Mouse (Mus musculus): Measurements from ENCODE around the gene Cntfr.
"Not testable (repeated sequence)": the region's sequence is repeated elsewhere in the genome, so short reads cannot be mapped to it uniquely, and the experiment has no call there.

Gene Cntfr

DNA sequence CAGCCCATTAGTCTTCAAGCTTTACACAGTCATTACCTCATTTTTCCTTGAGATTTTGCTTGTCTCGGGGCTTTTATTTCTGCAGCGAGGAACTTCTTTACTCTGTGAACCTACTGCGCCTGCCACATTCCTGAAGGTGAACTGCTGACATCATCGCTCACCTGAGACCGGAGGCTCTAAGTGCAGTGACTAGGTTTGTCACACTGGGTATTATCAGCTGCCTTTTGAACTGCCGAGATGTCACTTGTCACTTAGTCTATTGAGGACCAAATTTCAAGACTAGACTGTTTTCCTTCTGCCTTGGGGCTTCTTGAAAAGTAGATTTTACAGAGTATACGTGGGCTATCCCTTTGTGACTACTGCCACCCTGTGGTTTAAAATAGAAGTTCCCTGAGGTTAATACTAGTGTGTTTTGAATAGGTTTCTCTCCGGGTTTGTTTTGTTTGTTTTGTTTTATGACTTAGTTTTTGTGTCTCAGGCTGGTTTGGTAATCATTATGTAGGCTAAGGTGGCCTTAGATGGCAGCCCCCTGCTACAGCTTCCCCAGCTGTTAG lies 11.4 kb upstream of the Cntfr start:
- no peak for DNase-seq

DNA sequence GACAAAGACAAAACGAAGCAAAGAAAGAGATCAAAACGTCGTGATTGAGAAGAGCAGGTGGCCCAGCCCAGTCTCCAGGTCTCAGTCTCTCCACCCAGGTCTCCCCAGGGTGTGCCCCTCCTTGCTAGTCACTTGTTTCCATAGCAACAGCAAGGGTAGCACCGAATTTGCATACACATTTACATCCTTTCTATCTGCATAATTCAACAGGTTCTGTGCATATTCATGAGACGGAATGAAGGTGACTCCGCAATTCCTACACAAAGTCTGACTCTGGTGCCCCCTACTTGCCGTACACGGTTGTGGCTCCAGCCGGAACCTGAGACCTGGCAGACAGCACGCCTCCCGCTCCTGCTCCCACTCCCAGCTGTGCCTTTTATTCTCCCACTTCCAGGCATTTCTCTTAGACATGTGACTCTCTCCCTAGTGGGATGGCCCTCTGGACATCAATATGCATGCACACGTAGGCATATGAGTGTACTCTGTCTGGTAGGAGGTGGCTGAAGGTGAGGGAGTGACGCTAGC lies 10.2 kb upstream of the Cntfr start:
- DNase-seq = peak; percentile 43 to 64

DNA sequence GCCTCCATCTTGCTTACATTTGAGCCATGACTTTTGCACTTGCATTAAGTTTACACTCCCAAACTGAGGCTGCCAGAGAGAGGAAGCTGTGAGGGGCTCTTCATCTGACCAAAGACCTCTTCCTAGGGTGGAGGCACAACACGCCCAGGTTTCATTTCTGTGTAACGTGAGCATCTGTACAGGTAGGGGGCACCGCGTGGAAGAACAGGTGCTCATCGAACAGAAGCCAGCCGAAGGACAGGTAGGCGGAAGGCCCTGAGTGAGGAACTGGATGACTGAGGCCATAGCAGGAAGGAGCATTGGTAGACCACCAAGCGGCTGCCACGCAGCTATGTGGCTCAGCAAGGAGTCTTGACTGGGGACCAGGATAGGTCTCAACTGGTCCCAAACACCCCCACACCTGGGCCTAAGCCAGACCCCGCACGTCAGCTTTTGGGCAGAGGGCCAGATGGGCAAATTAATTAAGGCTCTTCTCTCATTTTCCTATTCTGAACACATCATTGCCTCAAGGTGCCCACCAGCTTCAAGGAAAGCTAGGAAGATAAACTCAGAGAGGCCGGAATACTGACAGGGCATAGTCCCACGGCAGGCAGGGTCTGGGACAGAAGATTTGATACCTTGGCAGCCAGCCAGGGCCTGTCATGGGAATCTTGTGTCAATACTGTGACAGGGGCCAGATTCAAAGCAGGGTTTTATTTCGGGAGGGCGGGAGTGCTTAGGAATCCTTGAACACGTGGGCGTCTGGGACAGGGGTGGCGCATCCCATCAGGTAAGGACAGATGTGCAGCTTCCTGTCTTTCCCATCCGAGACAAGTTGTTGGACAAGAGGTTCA lies 9.2 kb upstream of the Cntfr start:
- no peak for DNase-seq

GRCm38 (mm10) chr4:41704651-41705050 lies 7.8 kb upstream of the Cntfr start:
- DNase-seq = no peak

GRCm38 (mm10) chr4:41702226-41702625 lies 5.3 kb upstream of the Cntfr start:
- DNase-seq = not testable (repeated sequence)

- not testable (repeated sequence) for DNase-seq
Observed at GRCm38 (mm10) chr4:41700224-41700623, 3.3 kb upstream of the Cntfr start.

GRCm38 (mm10) chr4:41699783-41700182 lies 2.9 kb upstream of the Cntfr start, which contains the start of gene Il11ra1:
Gene Il11ra1, plus strand, starts transcription at chr4:41699989.
- DNase-seq = not testable (repeated sequence)

DNA sequence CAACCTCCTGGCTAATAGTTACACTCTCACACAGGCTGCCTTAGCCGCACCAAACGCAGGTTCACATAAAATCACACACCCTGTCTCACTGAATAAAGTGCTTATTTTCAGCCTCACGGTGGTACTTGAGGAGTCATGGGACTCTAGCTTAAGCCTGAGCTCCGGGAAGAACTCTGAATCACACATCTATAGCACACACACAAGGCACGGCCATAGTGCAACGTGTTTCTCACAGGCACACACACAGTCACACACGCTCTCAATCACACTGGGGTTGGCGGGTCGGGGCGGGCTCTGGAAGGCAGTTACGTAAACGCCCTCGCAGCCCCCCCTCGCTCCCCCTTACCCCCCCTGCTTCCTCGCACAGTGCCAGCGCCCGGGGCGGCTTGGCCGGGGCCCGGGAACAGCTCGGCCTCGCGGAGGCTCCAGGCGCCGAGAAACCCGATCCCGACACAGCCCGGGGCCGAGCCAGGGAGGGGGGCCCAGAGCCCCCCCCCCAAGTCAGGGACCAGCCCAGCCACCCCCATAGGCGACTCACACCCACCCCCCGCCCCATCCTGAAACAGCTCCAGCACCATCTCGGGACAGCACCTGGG lies 1.6 kb upstream of the Cntfr start:
- not testable (repeated sequence) for DNase-seq

- DNase-seq = not testable (repeated sequence)
Observed at GRCm38 (mm10) chr4:41696452-41696851, 437 bp downstream of the Cntfr start.

DNA sequence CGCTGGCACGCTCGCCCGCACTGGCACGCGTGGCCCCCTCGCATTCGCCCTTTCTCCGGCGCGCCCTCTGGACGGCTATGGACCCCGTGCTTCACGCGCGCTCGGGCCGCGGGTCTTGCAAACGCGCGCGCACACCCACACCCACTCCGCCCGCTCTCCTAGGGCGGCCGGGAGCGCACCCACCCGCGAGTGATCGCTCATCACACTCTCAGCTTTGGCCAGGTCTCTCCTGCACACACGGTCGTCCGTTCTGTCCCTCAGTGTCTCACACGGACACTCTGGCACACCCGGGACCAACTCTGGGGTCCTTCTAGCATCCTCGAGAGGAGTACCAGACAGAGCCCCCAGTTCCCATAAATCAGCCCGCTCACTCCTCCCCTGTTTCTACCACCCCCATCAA lies 1.1 kb downstream of the Cntfr start:
- not testable (repeated sequence) for DNase-seq

- not testable (repeated sequence) for DNase-seq
Observed at GRCm38 (mm10) chr4:41693511-41693910, 3.4 kb downstream of the Cntfr start.

- DNase-seq = not testable (repeated sequence)
Observed at GRCm38 (mm10) chr4:41690014-41690413, 6.9 kb downstream of the Cntfr start.

DNA sequence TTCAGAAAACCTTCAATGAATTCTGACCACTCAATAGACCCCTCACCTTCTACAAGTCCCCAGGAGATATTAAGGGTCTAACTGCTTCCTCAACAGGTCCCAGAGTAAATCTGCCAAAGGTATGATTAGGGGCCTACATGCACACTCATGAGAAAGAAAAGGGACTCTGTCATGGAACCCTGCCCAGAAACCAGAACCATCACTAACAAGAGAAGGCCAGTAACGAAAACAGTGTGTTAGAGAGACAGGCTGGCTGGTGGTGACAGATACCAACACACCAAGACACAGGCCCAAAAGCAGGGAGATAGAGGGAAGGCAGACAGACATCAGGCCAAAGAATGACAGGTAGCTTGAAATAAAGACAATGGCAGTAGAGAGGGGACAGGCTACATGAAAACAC lies 8.3 kb downstream of the Cntfr start:
- DNase-seq = not testable (repeated sequence)

- DNase-seq = not testable (repeated sequence)
Observed at GRCm38 (mm10) chr4:41685882-41686492, 10.9 kb downstream of the Cntfr start.

DNA sequence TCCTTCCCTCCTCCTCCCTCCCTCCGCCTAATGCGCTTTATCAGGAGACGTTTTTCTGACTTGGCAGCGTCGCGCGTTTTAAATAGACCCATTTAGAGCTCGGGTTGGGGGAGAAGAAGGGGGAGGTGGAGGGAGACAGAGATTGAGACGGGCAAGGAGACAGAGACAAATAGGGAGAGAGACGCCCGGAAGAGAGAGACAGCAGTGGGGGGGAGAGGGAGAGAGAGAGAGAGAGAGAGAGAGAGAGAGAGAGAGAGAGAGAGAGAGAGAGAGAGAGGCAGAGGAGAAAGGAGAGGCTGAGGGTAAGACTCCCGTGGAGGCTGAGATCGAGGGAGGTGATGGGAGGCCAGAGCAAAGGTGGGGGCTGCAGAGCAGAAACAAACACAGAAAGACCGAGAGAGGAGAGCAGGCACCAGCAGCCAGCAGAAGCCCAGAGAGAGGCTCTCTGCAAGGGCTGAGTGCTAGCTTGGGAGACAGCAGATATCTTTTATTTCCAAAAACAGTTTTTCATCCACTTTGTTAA lies 11.9 kb downstream of the Cntfr start:
- DNase-seq = not testable (repeated sequence)

- not testable (repeated sequence) for DNase-seq
Observed at GRCm38 (mm10) chr4:41684131-41684930, 12.6 kb downstream of the Cntfr start.

- not testable (repeated sequence) for DNase-seq
Observed at GRCm38 (mm10) chr4:41683303-41683702, 13.6 kb downstream of the Cntfr start.

DNA sequence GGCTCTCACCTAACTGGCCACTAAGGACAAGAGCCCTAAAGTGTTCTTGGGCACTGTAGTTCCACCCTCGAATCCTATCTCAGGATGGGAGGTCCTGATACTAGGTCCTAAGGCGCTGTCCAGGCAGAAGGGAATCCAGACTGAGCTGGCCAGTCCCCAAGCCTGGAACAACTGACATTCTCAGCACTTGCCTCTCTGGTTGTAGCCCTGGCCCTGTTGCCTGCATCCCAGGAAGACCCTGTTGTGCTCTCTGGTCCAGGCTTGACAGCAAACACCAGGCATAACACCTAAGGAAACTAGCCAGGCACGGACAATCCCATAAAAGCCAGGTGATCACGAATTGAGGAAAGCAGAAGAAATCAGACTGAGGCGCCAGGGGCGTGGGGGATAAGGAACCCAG lies 14.1 kb downstream of the Cntfr start:
- DNase-seq = no peak

DNA sequence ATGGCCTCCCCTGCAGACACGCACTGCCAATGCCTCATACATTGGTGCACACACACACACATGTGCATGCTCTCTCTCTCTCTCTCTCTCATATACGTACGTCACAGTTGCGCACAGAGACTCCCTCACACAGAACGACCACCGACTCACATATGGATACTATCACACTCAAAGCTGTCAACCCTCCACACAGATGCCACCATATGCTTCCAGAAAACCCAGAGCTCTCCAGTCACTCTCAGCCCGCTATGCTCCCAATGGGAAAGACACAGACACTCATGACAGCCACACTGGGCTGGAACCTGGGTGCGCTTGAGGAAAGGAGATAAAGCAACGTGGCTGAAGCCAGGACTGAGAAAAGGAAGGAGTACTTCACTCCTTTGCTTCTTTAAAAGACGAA lies 14.9 kb downstream of the Cntfr start:
- DNase-seq = no peak

DNA sequence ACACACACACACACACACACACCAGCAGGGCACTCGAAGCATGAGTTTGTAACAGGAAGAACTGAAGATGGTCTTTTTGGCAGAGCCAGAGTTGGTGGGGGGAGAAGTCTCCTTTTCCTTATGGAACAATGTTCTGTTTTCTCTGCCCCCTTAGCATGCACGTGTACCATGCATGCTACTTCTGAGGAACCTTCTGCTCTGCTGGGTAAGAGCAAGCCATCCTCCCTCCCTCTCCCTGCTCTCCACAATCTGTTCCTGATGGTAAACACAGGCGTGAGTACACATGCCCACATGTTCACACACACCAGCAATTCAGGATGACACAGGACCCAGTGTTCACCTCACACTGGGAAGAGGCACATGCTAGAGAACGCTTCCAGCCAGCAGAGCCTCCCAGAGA lies 15.7 kb downstream of the Cntfr start:
- no peak for DNase-seq

GRCm38 (mm10) chr4:41679291-41679690 lies 17.6 kb downstream of the Cntfr start:
- DNase-seq = no peak

DNA sequence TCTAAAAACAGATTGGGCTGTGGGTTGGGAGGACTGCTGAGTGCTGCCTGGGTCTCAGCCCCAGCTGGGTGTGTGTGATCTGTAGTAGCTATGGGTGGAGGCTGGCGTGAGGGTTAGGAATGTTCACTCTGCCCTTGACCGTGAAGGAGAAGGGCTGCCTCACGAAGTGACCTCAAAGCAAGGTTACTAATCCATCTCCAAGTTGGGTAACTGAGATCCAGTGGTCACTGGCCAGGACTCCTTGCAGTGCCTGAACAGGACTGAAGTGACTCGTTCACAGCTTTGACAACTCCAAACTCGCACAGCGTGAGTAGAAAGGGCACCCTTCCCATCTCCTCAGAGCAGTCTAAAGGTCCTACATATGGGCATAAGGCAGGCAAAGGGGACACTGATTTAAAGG lies 18.0 kb downstream of the Cntfr start:
- no peak for DNase-seq

All from spleen, adult 18-20 months (tissue).